Mouse (Mus musculus) liver, adult (tissue): ENCODE data around the gene Lrp1.
A peak's percentile ranks its signal among the peaks of the same experiment; 100 is the strongest.

Experiments used
- GATA4 ChIP-seq: IDR thresholded peaks from 2 replicates; pipeline ENCODE4 v1.6.1; 2014; ENCODE audit warnings: mild to moderate bottlenecking, low read length; ENCODE audit not compliant: insufficient replicate concordance

Gene Lrp1

DNA sequence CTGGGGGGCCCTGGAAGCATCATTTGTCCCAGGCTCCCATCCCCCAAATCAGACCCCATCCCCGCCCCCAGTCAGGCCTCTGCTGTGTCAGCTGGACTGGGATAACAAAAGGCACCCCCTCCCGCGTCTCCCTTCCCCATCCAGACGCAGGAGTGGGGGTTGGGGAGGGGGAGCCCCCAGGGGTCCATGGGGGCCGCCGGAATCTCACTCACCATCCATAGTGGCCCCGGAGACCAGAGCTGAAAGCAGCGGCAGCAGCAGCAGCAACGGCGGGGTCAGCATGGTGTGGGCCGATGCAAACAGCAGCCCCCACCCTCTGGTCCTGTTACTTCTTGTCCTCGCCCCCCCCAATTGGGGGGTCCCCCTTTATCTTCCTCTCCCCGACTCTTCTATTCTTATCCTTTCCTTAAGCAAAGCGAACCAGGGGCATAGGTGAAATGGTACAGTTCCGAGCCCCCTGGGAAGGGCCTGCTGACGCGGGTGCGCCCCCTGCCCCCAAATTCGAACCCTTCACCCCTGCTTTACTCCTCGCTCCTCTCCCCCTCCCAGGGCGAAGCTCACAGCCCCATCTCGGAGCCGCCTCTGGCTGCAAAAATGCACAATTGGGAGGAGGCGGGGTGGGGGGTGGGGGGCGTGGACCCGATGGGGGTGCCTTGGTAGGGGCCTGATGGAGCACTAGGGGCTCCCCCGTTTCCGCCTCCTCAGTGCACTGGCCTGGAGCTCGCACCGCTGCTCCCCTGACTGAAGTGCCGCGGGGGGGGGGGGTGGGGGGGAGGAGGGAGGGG lies at the start of gene Lrp1:
Gene Lrp1, minus strand, starts transcription at position 743 of the 785 bp plus-strand sequence.
- no peak for TF ChIP-seq GATA4

DNA sequence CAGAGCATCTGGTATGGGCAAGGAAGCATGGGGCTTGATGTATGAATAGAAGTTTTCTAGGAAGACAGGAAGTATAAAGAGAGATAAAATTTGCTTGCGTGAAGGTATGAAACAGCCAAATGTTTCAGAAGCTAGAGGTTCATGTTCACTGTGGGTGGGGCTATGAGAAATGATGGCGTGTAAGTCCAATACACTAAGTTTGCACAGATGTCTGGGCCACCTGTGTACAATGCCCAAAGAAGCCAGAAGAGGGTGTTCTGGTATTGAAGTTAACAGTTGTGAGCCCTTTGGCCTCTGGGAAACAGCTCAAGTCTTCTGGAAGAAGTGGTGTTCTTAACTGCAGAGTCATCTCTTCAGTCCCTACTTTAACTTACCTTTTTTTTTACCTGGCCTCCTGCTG lies 49.2 kb upstream of the Lrp1 start:
- TF ChIP-seq GATA4, result no peak

GRCm38 (mm10) chr10:127669170-127669569 lies 48.2 kb upstream of the Lrp1 start:
- no peak for TF ChIP-seq GATA4

- TF ChIP-seq GATA4, result no peak
Observed at GRCm38 (mm10) chr10:127668093-127669050, 47.4 kb upstream of the Lrp1 start, which contains the start of gene Nab2. TSS of gene Nab2 (minus strand) at chr10:127668568.

GRCm38 (mm10) chr10:127667269-127668092 lies 46.5 kb upstream of the Lrp1 start:
- no peak for TF ChIP-seq GATA4

DNA sequence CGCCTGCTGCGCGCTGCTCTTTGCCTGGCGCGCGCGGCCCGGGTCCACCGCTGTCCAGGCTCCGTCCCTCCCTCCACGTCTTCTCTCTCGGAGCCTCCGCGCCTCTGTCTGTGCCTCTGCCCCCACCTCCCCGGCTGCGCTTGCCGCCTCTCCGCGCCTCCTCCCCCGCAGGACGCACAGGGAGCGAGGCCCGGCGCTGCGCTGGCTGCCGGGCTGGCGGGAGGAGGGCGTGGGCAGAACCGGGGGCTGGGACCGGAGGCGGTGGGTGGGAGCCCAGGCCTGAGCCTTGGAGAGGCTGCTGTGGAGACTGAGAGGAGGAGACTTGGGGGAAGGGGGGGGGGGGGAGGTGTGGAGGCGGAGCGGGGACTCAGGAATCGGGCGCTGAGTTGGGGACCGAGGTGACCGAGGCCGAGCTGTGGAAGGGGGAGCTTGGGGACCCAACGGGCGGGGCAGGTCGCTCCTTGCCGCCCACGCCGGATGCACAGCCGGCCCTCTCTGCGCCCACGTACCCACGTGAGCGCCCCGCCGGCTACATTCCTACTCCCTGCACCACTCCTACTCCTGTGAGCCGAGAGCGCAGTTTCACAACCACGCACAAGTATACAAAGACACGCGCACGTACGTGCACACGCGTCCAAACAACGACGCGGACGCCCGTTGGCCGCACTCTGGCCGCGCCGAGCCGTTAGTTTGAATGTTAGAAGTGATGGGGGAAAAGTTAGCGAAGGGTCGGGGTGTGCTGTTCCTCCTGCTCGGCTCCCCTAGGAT lies 45.7 kb upstream of the Lrp1 start, which contains the start of gene Nemp1:
Gene Nemp1, plus strand, starts transcription at position 401 of the 768 bp plus-strand sequence.
- peak; percentile 22; the same call in 1 of the 2 replicates for TF ChIP-seq GATA4

DNA sequence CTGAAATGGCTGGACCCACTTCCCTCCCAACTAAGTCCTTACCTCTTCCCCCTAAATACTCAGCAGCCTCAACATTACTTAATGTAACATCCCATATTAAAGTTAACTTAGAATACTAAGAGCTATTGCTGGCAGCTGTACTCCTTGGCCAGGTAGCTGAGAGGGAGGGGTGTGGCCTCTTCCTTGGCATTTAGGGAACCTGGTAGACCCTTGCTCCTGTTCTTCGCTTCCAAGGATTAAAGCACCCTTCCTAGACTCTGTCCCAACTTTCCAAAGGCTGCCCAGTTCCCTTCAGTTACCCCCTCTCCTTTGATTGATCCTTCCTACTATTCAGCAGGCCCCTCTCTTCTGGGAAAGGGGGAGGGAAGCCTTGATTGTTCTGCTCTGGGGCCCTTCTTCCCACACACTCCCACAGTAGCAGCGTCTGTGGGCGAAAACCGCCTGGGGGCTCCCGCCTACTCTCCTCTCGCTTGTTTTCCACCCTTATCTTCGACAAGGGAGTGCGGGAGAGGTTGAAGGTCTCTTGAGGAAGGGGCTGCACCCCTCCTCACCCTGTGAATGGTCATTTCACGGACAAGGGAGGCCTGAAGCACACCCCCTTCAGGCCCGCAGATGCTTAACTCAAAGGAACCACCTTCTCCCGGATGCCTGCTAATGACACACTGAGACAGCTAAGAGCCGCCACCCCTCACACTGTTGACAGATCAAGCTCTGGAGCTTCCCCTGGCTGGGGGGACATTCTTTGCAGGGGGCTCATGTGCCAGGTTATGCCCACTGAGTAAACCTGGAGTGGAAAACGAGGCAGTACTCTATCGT lies 44.6 kb upstream of the Lrp1 start:
- no peak for TF ChIP-seq GATA4

DNA sequence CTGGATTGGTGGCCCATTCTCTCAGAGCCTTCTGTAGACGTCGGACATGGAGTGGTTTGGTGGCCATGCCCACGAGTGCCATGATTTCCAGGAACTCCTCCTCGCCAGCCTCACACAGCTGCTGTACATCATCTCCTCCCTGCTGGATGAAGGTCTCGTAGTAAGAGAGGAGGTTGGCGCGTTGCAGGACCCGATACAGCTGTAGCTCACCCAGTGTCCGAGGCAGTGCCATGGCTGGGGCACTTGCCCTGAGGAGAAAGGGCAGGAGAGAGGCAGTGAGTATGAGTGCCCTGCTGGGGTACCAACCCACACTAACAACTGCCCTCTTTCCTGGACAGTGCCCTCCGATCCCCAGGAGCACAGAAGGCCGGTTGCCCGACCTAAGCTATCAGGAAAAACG lies 43.9 kb upstream of the Lrp1 start:
- no peak for TF ChIP-seq GATA4

GRCm38 (mm10) chr10:127664166-127664565 lies 43.2 kb upstream of the Lrp1 start:
- no peak for TF ChIP-seq GATA4

GRCm38 (mm10) chr10:127663590-127663989 lies 42.6 kb upstream of the Lrp1 start:
- TF ChIP-seq GATA4, result no peak

GRCm38 (mm10) chr10:127662666-127663253 lies 41.8 kb upstream of the Lrp1 start:
- TF ChIP-seq GATA4, result no peak

- TF ChIP-seq GATA4, result no peak
Observed at GRCm38 (mm10) chr10:127661915-127662663, 41.1 kb upstream of the Lrp1 start.
